Mouse (Mus musculus) urinary bladder, adult 2 months (tissue): ENCODE results near the gene Lrig3. TPM values are rescaled to one million over a fixed set of nuclear protein-coding genes. Genes with fewer than 3 reads are reported as not detected.

Experiments used
- DNase-seq: peaks from one replicate; pipeline ENCODE4 v3.0.0; 2022; ENCODE audit warnings: low spot score
- polyA plus RNA-seq: library from polyadenylated mRNA; depleted of rRNA; stranded (reverse); fragments of >200 nt; gene quantifications from 2 replicates; pipeline ENCODE4 v1.2.3, GENCODE M21; 2012

Gene Lrig3
- polyA plus RNA-seq, 1 experiment, result 6.1 TPM

DNA sequence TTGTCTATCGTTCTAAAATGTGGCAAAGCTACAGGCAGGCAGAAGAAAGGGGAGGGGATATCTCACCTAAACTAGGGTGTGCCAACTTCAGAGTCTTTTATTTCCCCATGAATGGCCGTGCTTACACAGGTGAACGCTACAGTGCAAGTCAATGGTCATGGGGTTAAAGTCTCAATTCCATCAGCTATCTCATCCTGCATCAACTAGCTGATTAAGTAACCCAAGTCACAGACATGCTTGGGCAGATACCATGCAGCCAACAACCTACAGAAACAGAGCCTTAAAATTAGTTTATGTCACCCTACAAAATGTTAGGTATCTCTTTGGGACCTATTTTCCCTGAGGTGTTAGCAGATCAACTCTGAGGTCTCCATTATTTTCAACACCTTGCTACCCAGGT is 1.3 kb upstream of the Lrig3 start:
- DNase-seq, result no peak

DNA sequence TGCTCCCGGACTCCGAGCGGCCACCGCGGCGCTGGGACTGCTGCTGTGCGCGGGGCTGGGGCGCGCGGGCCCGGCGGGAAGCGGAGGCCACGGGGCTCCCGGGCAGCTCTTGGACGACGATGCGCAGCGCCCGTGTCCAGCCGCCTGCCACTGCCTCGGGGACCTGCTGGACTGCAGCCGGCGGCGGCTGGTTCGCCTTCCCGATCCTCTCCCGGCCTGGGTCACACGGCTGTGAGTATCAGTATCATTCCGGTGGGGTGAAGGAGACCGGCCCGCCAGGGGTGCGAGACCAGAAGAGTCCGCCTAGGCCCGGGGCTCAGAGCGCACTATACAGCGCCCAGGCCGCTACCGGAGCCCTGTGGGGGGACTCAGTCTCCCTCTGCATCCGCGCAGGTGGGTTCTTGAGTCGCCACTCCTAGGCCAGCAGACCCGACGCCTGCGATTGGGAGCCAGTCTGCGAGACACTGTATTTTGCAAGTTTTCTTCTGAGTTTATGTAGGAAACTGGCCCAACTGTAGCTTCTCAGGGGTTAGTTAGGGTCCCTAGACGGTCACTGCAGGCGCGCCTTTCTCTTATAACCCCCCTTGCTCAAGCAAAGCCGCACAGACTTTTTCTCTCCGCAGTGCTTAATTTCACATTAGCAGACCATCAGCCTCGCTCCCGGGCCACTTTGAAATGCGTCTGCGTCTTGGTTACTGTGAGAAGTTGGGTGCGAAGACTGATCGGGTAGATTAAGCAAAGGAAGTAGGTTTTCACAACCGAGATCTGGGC is 698 bp downstream of the Lrig3 start:
- DNase-seq, result no peak

DNA sequence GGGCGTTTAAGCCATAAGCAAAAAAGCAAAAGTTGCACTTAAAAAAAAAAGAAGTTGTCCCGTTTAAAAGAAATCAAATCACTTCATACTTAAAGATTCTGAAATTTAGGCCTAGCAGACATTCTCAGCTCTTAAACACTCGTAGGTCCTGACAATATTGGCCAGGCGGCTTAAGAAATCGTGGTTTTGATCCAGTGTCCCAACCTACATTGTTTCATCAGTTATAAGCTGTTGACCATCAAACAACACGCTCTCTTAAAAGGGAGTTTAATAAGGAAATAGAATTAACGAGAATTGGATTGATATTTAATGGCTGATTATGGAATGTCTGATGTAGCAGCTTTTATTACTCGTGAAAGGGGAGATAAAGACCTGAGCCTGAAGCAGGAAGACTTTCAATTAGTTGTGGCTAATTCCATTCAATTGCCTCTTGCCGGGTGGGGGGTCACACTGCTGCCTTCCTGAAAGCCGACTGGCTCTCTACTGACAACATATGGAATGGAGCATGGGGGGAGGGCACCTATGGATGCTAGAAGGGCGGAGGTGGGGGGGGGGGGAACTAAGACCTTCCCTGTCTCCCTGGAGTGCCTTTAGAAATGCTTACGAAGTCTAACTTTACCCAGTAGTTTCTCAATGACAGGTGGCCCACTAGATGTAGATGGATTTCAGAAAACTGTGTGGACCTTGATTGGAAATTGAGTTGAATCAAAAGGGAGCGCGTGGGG is 1.6 kb downstream of the Lrig3 start:
- no peak for DNase-seq

DNA sequence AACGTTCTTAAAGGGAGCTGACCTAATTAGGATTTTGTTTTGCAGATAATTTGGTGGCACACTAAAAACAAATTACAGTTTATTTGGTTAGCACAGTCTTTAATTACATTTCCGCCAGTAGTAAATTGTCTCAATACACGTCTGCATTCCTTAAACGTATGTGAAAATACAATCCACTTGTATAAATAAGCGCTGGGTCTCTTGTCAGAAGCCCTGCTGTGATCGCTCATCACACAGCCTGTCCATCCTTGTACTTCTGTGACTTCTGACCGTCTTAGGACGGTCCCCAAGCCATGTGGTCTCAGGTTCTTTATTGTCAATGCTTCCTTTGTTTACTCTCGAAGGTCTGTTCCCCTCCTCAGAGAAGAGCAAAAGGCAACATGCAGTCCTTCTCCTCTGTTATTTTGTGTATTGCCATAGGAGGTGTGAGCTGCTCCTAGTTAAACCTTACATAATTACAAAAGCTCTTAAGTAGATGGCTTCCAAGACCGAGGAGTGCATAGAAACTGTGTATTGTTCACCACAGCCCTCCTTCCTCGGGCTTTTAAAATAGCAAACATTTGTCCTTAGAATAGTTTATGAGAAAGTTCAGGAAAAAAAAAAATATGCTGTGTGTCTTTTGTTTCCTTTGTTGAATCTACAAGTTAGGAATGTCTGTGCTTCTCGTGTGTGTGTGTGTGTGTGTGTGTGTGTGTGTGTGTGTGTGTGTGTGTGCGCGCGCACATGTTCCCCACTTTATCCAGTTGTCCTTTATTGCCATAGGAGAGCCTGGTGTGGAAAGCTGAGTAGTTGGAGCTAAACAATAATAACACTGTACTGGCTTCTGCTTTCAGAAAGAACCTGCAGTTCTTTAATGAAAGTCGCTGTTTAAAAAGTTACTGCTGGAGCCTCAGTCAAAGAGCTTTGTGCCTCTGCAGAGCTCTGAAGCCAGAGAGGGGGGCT is 2.5 kb downstream of the Lrig3 start:
- DNase-seq, result no peak

DNA sequence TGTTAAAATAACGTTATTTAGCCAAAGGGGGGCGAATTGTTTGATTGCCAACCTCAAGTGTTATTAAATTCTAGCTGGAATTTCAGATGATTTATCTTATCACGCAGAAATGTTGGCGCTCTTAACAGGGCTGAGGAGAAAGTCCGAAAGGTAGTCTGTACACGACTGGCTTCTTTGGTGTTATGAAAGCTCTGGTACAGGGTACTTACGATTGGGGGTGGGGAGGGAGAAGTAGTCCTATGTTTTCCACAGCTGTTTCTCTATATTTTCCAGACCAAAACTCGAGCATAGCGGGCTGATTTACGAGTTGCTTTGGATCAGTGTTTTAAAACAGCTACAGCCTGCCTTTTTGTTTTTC is 3.1 kb downstream of the Lrig3 start:
- no peak for DNase-seq

DNA sequence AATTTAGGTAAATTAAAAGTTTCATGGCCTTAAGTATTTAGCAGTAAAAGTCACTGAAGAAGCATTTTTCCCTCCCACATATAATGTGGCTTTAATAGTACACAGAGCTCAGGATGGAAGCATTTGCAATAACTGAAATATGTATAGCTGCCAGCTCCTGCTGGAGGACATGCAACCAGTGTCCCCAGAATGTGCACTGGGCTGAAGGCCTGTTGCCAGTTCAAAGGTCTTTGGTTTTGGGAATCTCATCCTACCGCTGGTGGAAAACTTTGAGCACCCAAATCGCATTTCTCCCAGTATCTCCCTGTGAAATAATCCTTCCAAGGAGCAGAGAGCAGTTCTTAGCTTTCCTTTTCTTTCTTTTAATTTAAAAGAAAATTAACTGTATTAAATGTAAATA is 4.1 kb downstream of the Lrig3 start:
- no peak for DNase-seq

DNA sequence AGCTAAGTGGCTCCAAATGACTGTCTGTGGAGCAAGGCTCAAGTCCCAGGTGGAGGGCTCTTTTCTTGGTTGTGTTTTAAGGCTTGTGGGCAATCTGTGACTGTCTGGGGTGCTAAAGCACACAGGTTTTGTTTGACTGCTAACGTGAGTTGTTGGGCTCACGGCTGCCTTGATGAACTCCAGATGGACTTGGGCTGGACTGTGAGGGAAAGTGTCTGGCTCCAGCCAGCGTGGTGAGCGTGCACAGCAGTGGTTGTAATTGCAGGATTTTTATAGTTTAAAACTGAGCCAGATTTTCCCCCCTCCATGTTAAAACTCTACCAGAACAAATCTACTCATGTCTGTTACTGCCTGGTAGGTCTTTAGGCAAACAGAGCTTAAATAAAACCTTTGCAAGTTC is 4.5 kb downstream of the Lrig3 start:
- no peak for DNase-seq

DNA sequence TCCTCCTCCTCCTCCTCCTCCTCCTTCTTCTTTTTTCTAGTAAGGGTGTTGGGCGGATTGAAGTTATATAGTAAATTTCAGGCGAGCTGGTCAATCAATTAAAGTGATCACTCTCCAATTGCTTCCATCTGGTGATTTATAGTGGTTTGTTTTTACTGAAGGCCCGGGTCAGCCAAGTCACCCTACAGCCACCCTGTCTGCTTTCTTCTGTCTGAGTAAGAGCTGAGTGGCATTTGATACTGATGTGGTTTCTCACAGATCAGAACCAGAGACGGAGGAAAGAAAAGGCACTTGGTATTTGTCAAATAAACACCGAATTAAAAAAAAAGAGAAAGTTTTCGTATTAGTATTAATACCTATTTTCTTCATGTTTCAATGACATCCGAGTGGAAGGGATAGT is 7.8 kb downstream of the Lrig3 start:
- no peak for DNase-seq

DNA sequence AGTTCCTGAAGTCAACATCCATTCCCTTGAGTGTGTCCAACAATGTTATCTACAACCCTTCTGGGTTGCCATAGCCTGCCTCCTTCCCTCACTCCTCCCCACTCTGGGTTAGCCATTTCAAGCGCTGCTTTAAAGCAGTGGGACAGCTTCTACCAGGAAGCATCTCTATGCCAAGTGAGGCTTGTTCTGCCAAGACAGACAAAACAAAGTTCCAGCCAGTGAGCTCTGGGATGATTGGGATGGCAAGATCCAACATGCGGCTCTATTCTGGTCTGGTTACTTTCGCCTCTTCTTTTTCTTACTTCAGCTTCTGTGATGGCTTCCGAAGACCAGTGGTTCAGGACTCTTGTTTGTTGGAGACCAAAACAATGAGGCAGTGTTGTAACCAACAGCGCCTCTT is 16.0 kb downstream of the Lrig3 start:
- DNase-seq, result no peak

DNA sequence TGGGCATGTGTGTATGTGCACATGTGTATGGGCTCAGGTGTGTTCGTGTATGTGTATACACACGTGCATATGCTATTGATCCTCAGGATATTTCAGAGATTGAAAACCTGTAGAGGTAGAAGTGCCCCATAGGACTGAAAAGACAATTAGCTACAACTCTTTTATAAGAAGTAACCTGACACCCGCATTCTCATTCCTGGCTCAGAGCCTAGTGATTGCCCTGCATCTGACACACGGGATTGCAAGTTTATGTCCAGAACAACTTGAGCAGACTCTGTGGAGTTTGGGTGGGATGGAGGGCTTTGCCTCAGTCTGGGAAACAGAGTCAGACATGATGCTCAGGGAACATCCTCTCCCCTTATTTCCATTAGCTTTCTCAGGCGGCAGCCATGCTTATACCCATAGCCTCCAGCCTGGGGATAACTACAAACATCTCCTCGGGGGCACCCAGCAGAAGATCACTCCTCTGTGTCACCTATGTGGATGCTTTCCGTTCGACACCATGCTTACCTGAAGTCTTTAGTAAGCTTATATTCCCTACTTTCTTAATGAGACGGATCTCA is 18.6 kb downstream of the Lrig3 start:
- DNase-seq, result no peak

DNA sequence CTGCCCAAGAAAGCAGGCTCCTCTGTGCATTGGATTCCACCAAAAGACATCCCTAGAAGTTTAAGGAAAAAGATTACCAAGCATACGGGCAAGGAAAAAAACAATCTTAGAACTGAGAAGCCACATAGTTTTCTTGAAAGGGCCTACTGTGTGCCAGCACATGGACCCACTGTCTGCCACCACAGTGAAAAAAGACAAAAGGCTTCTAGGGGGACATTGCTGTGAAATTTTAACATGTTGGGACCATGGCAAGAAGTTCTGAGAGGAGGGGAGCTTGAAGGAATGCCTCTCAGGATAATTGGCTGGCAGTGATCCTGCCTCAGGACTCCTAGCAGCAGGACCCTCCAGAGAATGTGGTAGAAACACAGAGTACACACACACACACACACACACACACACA is 19.8 kb downstream of the Lrig3 start:
- no peak for DNase-seq

DNA sequence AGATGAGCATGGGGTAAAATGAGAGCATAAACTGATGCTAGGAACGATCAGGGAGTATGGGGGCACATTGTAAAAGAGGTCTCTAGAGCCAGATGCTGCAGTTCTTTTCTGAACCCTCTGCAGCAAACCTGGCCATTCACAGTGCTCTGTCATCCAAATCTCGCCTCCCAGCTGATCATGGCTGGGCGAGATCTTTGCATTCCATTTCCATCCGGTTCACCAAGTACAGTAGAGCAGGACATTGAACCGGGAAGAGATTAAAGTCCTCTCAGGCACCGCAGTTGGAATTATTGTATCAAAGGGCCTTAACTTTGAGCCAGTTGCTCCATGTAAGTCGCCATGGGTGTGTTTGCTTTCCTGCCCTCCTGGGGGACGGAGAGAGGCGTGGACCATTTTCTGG is 20.5 kb downstream of the Lrig3 start:
- no peak for DNase-seq

DNA sequence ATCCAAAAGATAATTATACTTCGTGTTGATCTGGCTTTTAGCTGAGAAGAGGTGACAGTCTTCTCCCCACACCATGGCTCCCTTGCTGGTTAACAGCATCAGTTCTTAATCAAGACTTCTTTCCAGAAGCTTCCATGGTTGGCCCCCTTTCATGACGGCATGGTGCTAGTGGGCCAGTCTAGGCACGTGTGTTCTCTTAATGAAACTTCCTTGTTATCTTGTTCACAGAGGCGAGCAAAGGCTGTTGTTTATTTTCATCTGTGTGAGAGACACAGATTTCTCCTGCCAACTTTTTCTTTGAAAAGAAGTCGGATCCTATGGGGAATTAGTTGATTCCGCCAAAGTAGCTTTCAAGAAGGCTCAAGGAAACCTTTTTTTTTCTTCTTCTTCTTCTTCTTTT is 21.3 kb downstream of the Lrig3 start:
- no peak for DNase-seq

DNA sequence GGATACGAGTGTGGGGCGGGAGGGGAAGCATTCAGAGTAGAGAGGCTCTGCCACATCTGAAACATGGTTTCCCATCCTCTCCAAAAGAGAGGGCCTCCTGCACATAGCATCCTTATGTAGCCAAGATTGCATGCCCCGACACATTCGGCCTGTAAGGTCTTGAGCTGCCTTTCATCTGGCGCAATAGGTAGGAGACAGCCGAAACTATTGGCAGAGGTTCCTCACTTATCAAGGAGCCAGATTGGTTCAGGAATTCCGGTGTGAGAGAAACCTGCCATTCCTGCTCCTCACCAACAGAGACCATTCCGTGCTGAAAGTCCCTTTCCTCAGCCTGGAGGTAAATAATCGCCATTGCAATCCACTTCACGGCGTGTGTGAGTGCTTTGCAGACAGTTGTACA is 22.1 kb downstream of the Lrig3 start:
- no peak for DNase-seq

DNA sequence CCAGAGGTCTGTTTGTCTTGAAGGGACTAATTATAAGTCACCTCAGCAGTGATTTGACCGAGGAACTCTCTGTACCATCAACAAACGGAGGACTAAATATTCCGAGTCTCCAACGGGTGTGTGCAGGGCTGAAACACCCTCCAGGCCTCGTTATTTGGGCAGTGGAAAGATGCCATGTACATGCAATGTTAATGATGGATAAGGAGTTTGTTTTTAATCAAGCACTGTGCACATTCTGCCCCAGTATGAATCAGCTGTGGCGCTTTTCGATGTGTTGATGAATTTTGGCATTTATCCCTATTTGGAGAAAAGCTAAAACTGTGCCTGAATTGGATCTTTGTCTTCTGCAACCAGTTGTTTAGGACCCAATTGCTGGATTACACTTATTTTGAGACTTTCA is 23.9 kb downstream of the Lrig3 start:
- DNase-seq, result no peak

DNA sequence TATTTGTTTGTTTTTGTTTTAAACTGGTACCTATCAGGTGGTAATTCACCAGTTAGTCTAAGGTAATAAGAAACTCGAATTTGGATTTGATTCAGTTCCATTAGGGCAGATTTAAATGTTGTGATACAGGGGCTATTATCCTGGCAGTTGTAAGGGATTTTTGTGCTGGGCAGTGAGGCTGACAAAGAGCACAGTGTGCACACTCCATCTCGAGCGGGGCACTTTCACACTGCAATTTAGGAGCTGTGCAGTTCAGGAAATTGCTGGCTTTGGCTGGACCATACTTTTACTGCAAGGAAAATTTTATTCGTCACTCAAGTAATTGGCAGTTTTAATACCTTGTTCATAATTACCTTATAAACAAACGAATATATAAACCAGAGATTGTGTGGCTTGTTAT is 24.4 kb downstream of the Lrig3 start:
- no peak for DNase-seq

DNA sequence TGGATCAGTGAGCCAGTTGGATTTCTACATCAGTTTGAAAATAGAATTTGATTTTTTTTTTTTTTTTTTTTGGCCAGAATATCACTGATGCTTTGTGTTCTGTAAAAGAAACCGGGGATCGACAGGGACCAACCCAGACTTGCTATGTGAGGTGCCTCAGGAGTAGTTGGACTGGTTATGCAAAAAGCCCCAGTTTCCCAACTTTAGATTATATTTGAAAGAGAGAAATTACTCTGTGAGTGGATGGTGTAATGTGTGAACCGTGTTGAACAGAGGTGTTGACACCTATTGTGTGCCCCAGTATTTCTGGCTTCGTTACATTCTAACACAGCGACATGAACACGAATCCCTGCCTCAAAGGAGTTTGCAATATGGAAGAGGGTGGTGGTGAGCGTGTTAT is 25.9 kb downstream of the Lrig3 start:
- no peak for DNase-seq

DNA sequence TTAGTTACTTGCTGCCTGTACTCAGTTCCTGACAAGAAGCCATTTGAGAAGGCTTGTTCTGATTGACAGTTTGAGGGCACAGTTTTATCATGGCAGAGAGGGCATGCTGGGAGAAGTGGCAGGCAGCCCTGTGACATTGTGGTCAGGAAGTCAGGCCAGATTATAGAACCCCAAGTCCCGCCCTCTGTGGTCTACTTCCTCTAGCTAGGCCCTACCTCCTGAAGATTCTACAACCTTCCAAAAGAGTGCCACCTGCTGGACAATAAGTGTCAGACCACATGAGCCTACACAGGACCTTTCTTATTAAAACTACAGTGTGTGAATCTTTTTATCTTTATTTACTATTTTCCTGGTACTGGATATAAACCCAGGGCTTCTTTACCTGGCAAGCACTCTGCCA is 28.9 kb downstream of the Lrig3 start:
- no peak for DNase-seq

DNA sequence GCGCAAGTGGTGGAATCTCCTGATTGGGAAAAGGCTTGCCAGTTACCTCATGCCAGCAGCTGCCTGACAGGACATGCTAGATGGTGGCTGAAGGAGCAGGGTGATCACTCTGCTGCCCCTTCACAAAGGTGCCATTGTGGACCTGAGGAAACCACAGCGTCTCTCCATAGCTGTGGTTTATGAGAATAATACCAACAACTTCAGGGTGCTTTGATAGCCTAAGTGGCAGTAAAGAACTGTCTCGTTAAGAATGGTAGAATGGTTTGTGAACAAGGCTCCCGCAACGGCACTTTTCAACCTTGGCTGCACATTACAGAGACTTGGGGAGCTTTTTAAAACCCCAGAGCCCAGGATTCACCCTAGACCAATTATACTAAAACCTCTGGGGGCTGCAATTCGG is 29.7 kb downstream of the Lrig3 start:
- no peak for DNase-seq

DNA sequence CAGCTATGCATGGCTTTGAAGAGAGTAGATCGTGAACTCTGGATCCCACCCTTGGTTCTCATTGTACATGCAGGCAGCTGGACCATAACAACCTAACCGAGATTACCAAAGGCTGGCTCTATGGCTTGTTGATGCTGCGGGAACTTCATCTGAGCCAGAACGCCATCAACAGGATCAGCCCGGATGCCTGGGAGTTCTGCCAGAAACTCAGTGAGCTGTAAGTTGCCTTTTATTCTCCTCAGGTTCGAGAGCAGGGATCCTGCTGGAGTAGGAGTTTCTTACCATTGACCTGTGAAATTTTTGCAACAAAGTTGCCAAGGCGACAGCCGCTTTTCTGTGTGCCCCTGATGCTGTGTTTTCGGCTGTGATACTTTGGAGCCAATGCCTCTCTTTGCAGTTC is 31.0 kb downstream of the Lrig3 start:
- no peak for DNase-seq

DNA sequence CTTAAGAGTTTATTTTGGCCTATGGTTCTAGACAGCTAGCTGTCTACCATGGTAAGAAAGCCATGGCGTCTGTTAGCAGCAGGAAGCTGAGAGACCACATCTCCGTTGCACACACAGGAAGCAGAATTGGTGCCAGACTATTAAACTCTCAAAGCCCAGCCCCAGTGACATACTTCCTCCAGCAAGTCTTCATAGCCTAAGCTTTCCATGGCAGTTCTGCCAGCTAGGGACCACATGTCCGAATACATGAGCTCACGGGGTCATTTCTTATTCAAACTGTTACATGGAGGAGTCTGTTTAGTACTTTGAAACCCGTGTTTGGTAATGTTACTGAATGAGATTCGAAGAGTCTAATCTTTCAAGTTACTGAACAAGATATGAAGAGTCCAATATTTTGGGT is 33.6 kb downstream of the Lrig3 start:
- DNase-seq, result no peak

DNA sequence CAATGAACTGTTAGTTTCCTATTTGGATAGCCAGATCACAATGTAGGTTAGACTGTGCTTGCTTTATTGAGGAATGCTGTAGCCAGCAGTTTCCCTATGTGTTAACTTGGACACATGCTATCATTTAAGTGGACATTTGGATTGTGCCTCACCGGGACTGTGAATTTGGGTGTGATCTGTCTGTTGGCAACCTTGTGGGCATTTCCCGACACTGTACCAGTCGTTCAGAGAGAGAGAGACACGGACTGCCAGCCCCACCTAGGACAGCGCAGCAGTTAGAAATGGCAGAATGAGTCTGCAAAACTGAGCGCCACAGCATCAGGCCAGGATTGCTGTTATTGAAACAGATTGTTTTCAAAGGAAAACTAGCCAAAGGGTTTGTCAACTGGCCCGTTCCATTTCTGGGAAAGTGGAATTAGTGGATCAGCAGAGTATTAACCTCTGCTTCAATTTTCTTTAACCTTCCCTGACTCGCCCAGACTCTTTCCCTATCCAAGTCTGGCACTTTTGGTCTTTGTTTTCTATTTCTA is 35.0 kb downstream of the Lrig3 start:
- DNase-seq, result no peak
